Mouse (Mus musculus): ENCODE results near the gene Gan. TPM values are rescaled to one million over a fixed set of nuclear protein-coding genes. Genes with fewer than 3 reads are reported as not detected.

The Gan gene
- total and polyA plus RNA-seq, 2 experiments from 2014 or later = 0.60 to 4.0 TPM

DNA sequence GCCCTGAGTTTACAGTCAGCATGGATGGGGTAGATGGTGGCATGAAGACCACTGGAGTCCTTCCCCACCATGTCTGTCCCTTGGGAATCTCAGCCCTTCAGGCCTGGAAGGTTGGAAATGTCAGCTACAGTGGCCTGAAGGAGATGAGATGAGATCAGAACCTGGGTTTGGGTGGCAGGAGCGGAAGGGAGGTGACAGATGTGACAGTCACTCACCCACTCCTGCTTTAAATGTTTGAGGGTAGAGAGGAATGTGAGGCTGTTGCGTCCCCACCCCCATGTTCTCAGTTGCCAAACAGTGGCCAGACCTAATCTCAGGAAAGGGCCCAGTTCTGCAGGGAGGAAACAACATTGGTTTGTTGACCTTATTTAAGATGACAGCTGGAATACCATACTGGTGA is 21.2 kb upstream of the Gan start:
- Histone ChIP-seq H3K9me3 (replicated peaks; ENCODE audit: control insufficient read depth, low read length) (no peaks in the 10 kb centered on the region), H3K27ac (ENCODE audit: low read depth) (no peak overlapping the region), H3K27me3 (ENCODE audit: control insufficient read depth, insufficient read depth, low read length) (no peaks in the 10 kb centered on the region), H3K4me1 (ENCODE audit: control insufficient read depth, insufficient read depth) (peaks cover 7% of the 10 kb centered on the region; the same call in 1 of the 2 replicates), H3K4me3 (ENCODE audit: low read depth, low read length) (no peak overlapping the region), H3K36me3 (replicated peaks; ENCODE audit: control insufficient read depth, insufficient read depth, low read length) (no peaks in the 10 kb centered on the region), H3K4me2 (ENCODE audit: low read depth, low read length) (no peak overlapping the region), H3K9ac (replicated peaks; ENCODE audit: low read depth, low read length) (no peak overlapping the region)
- 19% methylated on average over 2 of the region's 2 CpGs for WGBS
- no peak for DNase-seq (ENCODE audit: low spot score)
- no peak for ATAC-seq (ENCODE audit: insufficient read depth, low read depth)
- no peak for TF ChIP-seq EP300 (IDR thresholded peaks at IDR 0.05; ENCODE audit: low read depth)
- no peak for TF ChIP-seq CTCF (IDR thresholded peaks at IDR 0.05; ENCODE audit: low read depth)

GRCm38 (mm10) chr8:117137357-117137756 is 20.6 kb upstream of the Gan start:
- Histone ChIP-seq H3K9me3 (replicated peaks; ENCODE audit: control insufficient read depth, low read length) (no peaks in the 10 kb centered on the region), H3K27me3 (ENCODE audit: control insufficient read depth, insufficient read depth, low read length) (no peaks in the 10 kb centered on the region), H3K9ac (replicated peaks; ENCODE audit: low read depth, low read length) (no peak overlapping the region), H3K4me2 (ENCODE audit: low read depth, low read length) (no peak overlapping the region), H3K36me3 (replicated peaks; ENCODE audit: control insufficient read depth, insufficient read depth, low read length) (no peaks in the 10 kb centered on the region), H3K4me3 (ENCODE audit: low read depth, low read length) (no peak overlapping the region), H3K4me1 (ENCODE audit: control insufficient read depth, insufficient read depth) (peaks cover 7% of the 10 kb centered on the region; the same call in 1 of the 2 replicates), H3K27ac (ENCODE audit: low read depth) (no peak overlapping the region)
- no peak for ATAC-seq (ENCODE audit: insufficient read depth, low read depth)
- 40% methylated on average over 11 of the region's 11 CpGs for WGBS
- TF ChIP-seq CTCF (IDR thresholded peaks at IDR 0.05; ENCODE audit: low read depth) (no peak), EP300 (IDR thresholded peaks at IDR 0.05; ENCODE audit: low read depth) (no peak)
- no peak for DNase-seq (ENCODE audit: low spot score)

DNA sequence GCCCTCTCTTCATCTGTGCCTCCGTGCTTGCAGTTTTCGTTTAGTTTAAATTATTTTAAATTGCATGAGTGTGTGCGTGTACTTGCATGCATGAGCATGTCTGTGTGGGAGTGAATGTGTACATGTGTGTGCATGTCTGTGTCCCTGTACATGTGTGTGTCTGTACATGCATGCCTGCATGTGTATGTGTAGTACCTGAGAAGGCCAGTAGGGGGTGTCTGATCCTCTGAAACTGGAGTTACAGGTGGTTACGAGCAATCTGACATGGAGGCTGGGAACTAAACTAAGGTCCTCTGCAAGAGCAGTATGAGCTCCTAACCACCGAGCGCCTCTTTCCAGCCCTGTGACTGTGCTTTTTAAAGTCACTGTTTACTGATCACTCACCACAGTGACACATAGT is 9.4 kb upstream of the Gan start:
- no peaks in the 10 kb centered on the region for H3K4me1 ChIP-seq (ENCODE audit: control insufficient read depth, insufficient read depth)
- H3K4me3 ChIP-seq (ENCODE audit: low read depth, low read length) = no peak overlapping the region
- 93% methylated on average over 6 of the region's 6 CpGs for WGBS
- no peak overlapping the region for H3K27ac ChIP-seq (ENCODE audit: low read depth)
- no peak overlapping the region for H3K9ac ChIP-seq (replicated peaks; ENCODE audit: low read depth, low read length)
- H3K27me3 ChIP-seq (ENCODE audit: control insufficient read depth, insufficient read depth, low read length) = no peaks in the 10 kb centered on the region
- no peaks in the 10 kb centered on the region for H3K36me3 ChIP-seq (replicated peaks; ENCODE audit: control insufficient read depth, insufficient read depth, low read length)
- no peak for DNase-seq (ENCODE audit: low spot score)
- ATAC-seq (ENCODE audit: insufficient read depth, low read depth) = no peak
- H3K4me2 ChIP-seq (ENCODE audit: low read depth, low read length) = no peak overlapping the region
- H3K9me3 ChIP-seq (replicated peaks; ENCODE audit: control insufficient read depth, low read length) = no peaks in the 10 kb centered on the region
- TF ChIP-seq EP300 (IDR thresholded peaks at IDR 0.05; ENCODE audit: low read depth) (no peak), CTCF (IDR thresholded peaks at IDR 0.05; ENCODE audit: low read depth) (0 out of 2 replicates have a peak, but pooled peaks have one; percentile 9)

- no peaks in the 10 kb centered on the region for H3K9me3 ChIP-seq (replicated peaks; ENCODE audit: control insufficient read depth, low read length)
- WGBS = 88% methylated on average over 4 of the region's 4 CpGs
- H3K4me3 ChIP-seq (ENCODE audit: low read depth, low read length) = no peak overlapping the region
- ATAC-seq (ENCODE audit: insufficient read depth, low read depth) (no peak), DNase-seq (ENCODE audit: low spot score) (no peak)
- no peak overlapping the region for H3K9ac ChIP-seq (replicated peaks; ENCODE audit: low read depth, low read length)
- no peak overlapping the region for H3K27ac ChIP-seq (ENCODE audit: low read depth)
- peaks cover 17% of the 10 kb centered on the region for H3K4me1 ChIP-seq (ENCODE audit: control insufficient read depth, insufficient read depth)
- no peaks in the 10 kb centered on the region for H3K27me3 ChIP-seq (ENCODE audit: control insufficient read depth, insufficient read depth, low read length)
- H3K36me3 ChIP-seq (replicated peaks; ENCODE audit: control insufficient read depth, insufficient read depth, low read length) = no peaks in the 10 kb centered on the region
- H3K4me2 ChIP-seq (ENCODE audit: low read depth, low read length) = no peak overlapping the region
- TF ChIP-seq EP300 (IDR thresholded peaks at IDR 0.05; ENCODE audit: low read depth) = no peak
- no peak for TF ChIP-seq CTCF (IDR thresholded peaks at IDR 0.05; ENCODE audit: low read depth)
Measured at GRCm38 (mm10) chr8:117156149-117156548, 1.8 kb upstream of the Gan start.

DNA sequence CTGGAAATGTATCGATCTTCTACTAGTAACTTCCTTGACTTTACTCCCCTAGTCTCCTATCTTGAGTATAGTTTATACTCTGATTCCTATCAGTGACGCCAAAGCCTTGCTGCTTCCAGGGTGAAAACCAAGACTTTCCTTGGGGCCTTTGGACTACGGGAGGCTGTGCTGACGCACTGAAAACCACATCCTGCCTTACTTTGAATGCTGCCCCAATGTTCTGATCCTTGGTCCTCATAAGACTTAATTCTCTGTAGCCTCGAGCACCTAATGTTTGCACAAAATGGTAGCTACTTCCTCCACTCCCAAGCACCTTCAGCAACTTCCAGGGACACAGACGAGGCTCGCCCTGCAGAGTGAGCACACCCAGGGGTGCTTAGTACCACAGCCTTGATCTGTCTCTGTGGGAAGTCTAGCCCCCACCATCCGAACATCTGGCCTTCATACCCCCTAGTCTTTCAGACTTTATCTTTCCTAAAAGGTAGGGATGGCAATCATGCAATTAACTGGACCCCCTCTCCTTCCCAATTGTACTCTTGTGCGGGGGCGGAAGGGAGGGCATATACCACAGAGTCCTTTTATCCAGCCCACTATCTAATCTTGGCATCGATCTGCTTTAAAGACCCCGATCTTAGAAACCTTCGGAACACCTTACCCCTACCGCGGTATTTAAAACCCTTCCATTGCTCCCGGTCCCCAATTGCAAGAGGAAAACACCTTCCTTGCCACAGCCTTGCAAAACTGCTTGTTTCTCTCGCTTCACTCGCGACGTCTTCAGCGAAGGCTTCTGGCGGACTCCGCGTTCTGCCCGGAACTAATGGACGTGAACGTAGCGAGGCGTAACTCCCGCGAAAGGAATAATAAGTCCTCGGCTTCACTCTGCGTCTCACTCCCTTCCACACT is 818 bp upstream of the Gan start:
- peak overlapping the region; percentile 73 for H3K4me3 ChIP-seq (ENCODE audit: low read depth, low read length)
- WGBS = 10% methylated on average over 33 of the region's 33 CpGs
- H3K4me2 ChIP-seq (ENCODE audit: low read depth, low read length) = peak overlapping the region; percentile 89
- no peak for DNase-seq (ENCODE audit: low spot score)
- H3K4me1 ChIP-seq (ENCODE audit: control insufficient read depth, insufficient read depth) = peaks cover 17% of the 10 kb centered on the region
- H3K9ac ChIP-seq (replicated peaks; ENCODE audit: low read depth, low read length) = peak overlapping the region; percentile 68
- H3K9me3 ChIP-seq (replicated peaks; ENCODE audit: control insufficient read depth, low read length) = no peaks in the 10 kb centered on the region
- H3K27ac ChIP-seq (ENCODE audit: low read depth) = peak overlapping the region; percentile 81
- TF ChIP-seq EP300 (IDR thresholded peaks at IDR 0.05; ENCODE audit: low read depth) (no peak), CTCF (IDR thresholded peaks at IDR 0.05; ENCODE audit: low read depth) (no peak)
- ATAC-seq (ENCODE audit: insufficient read depth, low read depth) = no peak
- no peaks in the 10 kb centered on the region for H3K36me3 ChIP-seq (replicated peaks; ENCODE audit: control insufficient read depth, insufficient read depth, low read length)
- H3K27me3 ChIP-seq (ENCODE audit: control insufficient read depth, insufficient read depth, low read length) = no peaks in the 10 kb centered on the region
